Mouse (Mus musculus) limb, embryonic 14.5 days (tissue): ENCODE results near the gene Nol4l. TPM values are rescaled to one million over a fixed set of nuclear protein-coding genes. Genes with fewer than 3 reads are reported as not detected.

Experiments used
- ATAC-seq: fragments of 200-750 bp; cut with Nextera tagmentation; 2 replicates; pipeline ENCODE4 v1.8.0; 2017; ENCODE audit warnings: low read depth, moderate number of reproducible peaks, moderate TSS enrichment; ENCODE audit not compliant: low FRiP score
- DNase-seq: peaks from one replicate; pipeline ENCODE4 v3.0.0-alpha.2; 2015; ENCODE audit warnings: low spot score
- H3K27ac ChIP-seq: fragments of 300-500 bp; sonication (generic); replicated peaks from 2 replicates; pipeline ENCODE4 v1.5.1; 2014; ENCODE audit warnings: low read depth, mild to moderate bottlenecking, low read length, moderate library complexity, mixed read lengths
- H3K27me3 ChIP-seq: fragments of 300-500 bp; sonication (generic); 2 replicates; pipeline ENCODE4 v1.6.1; 2014; ENCODE audit warnings: low read length, mixed read lengths; ENCODE audit not compliant: control insufficient read depth, insufficient read depth
- H3K36me3 ChIP-seq: fragments of 300-500 bp; sonication (generic); 2 replicates; pipeline ENCODE4 v1.6.1; 2014; ENCODE audit warnings: mild to moderate bottlenecking, low read length, moderate library complexity, mixed read lengths; ENCODE audit not compliant: control insufficient read depth, insufficient read depth
- H3K4me1 ChIP-seq: fragments of 300-500 bp; sonication (generic); 2 replicates; pipeline ENCODE4 v1.6.1; 2014; ENCODE audit warnings: antibody characterized with exemption, low read length, mixed read lengths; ENCODE audit not compliant: control insufficient read depth, insufficient read depth
- H3K4me2 ChIP-seq: fragments of 300-500 bp; sonication (generic); replicated peaks from 2 replicates; pipeline ENCODE4 v1.6.1; 2014; ENCODE audit warnings: low read depth, mild to moderate bottlenecking, low read length, moderate library complexity; ENCODE audit not compliant: severe bottlenecking
- H3K4me3 ChIP-seq: fragments of 300-500 bp; sonication (generic); replicated peaks from 2 replicates; pipeline ENCODE4 v1.5.1; 2014; ENCODE audit warnings: low read length
- H3K9ac ChIP-seq: fragments of 300-500 bp; sonication (generic); 2 replicates; pipeline ENCODE4 v1.6.1; 2014; ENCODE audit warnings: mild to moderate bottlenecking, low read depth, low read length, moderate library complexity; ENCODE audit not compliant: severe bottlenecking
- H3K9me3 ChIP-seq: fragments of 300-500 bp; sonication (generic); 2 replicates; pipeline ENCODE4 v1.6.1; 2016; ENCODE audit warnings: low read length; ENCODE audit not compliant: control insufficient read depth
- POLR2A ChIP-seq: fragments of 200-500 bp; IDR thresholded peaks from 2 replicates; pipeline ENCODE4 v1.8.0; 2012; ENCODE audit warnings: inconsistent platforms, mild to moderate bottlenecking, moderate library complexity, borderline replicate concordance; ENCODE audit not compliant: insufficient read depth, insufficient read length; ENCODE audit errors: extremely low read depth
- WGBS: fragments of 180-500 bp; shearing (Covaris S2); extraction: QIAGEN DNeasy Blood & Tissue Kit; methylation state at CpG from one replicate; pipeline ENCODE4 v1.1.7; 2014; 5-methylcytosine and 5-hydroxymethylcytosine counted together
- polyA plus RNA-seq, 2 experiments: library from polyadenylated mRNA; depleted of rRNA in 1 of 2; stranded (reverse) in 1 of 2; unstranded in 1 of 2; fragments of >200 nt; fragmentation: Nextera tagmentation in 1 of 2; extraction: Ambion mirVana in 1 of 2; gene quantifications; 2 replicates each; pipeline versions ENCODE4 v1.2.1 to v1.2.3; 2012 to 2014

Nol4l gene
- polyA plus RNA-seq, 2 experiments = 10.1 to 19.5 TPM

GRCm38 (mm10) chr2:153559613-153560152 lies 29.9 kb upstream of the Nol4l start:
- Histone ChIP-seq H3K4me1 (peaks cover 13% of the 10 kb centered on the region), H3K9ac (no peak overlapping the region), H3K4me3 (no peak overlapping the region), H3K27me3 (no peaks in the 10 kb centered on the region), H3K9me3 (no peaks in the 10 kb centered on the region), H3K4me2 (no peak overlapping the region), H3K36me3 (no peaks in the 10 kb centered on the region), H3K27ac (no peak overlapping the region)
- ATAC-seq = no peak
- DNase-seq = no peak
- 54% methylated on average over 8 of the region's 8 CpGs for WGBS
- TF ChIP-seq POLR2A = no peak

GRCm38 (mm10) chr2:153558464-153558863 lies 28.7 kb upstream of the Nol4l start:
- H3K4me3 ChIP-seq = no peak overlapping the region
- TF ChIP-seq POLR2A = no peak

GRCm38 (mm10) chr2:153557259-153557658 lies 27.5 kb upstream of the Nol4l start:
- H3K27me3 ChIP-seq = no peaks in the 10 kb centered on the region
- DNase-seq = no peak
- no peak for ATAC-seq
- no peaks in the 10 kb centered on the region for H3K9me3 ChIP-seq
- H3K36me3 ChIP-seq = no peaks in the 10 kb centered on the region
- no peak overlapping the region for H3K27ac ChIP-seq
- no peak overlapping the region for H3K9ac ChIP-seq
- H3K4me3 ChIP-seq = no peak overlapping the region
- H3K4me2 ChIP-seq = no peak overlapping the region
- 70% methylated on average over 4 of the region's 4 CpGs for WGBS
- peaks cover 13% of the 10 kb centered on the region for H3K4me1 ChIP-seq
- no peak for TF ChIP-seq POLR2A

More at GRCm38 (mm10) chr2:153558464-153558863, 28.7 kb upstream of the Nol4l start:
- no peaks in the 10 kb centered on the region for H3K36me3 ChIP-seq
- ATAC-seq (no peak), DNase-seq (no peak)
- peaks cover 13% of the 10 kb centered on the region for H3K4me1 ChIP-seq
- WGBS = 70% methylated on average over 6 of the region's 6 CpGs
- no peaks in the 10 kb centered on the region for H3K27me3 ChIP-seq
- no peak overlapping the region for H3K4me2 ChIP-seq
- H3K9ac ChIP-seq = no peak overlapping the region
- no peak overlapping the region for H3K27ac ChIP-seq
- no peaks in the 10 kb centered on the region for H3K9me3 ChIP-seq

GRCm38 (mm10) chr2:153556208-153556607 lies 26.4 kb upstream of the Nol4l start:
- Histone ChIP-seq H3K4me2 (no peak overlapping the region), H3K27me3 (no peaks in the 10 kb centered on the region), H3K9me3 (no peaks in the 10 kb centered on the region), H3K9ac (no peak overlapping the region), H3K36me3 (no peaks in the 10 kb centered on the region), H3K4me1 (peaks cover 8% of the 10 kb centered on the region), H3K27ac (no peak overlapping the region), H3K4me3 (no peak overlapping the region)
- 58% methylated on average over 9 of the region's 9 CpGs for WGBS
- DNase-seq (no peak), ATAC-seq (no peak)
- TF ChIP-seq POLR2A = no peak

GRCm38 (mm10) chr2:153554543-153554942 lies 24.8 kb upstream of the Nol4l start:
- H3K9ac ChIP-seq = no peak overlapping the region
- 80% methylated on average over 7 of the region's 7 CpGs for WGBS
- no peaks in the 10 kb centered on the region for H3K36me3 ChIP-seq
- no peak overlapping the region for H3K27ac ChIP-seq
- H3K4me1 ChIP-seq = no peaks in the 10 kb centered on the region
- no peaks in the 10 kb centered on the region for H3K9me3 ChIP-seq
- no peaks in the 10 kb centered on the region for H3K27me3 ChIP-seq
- ATAC-seq = no peak
- no peak overlapping the region for H3K4me2 ChIP-seq
- no peak for TF ChIP-seq POLR2A
- no peak overlapping the region for H3K4me3 ChIP-seq
- DNase-seq = no peak

- ATAC-seq = no peak
- no peaks in the 10 kb centered on the region for H3K9me3 ChIP-seq
- TF ChIP-seq POLR2A = no peak
- H3K27me3 ChIP-seq = no peaks in the 10 kb centered on the region
- H3K27ac ChIP-seq = no peak overlapping the region
- no peak overlapping the region for H3K9ac ChIP-seq
- DNase-seq = no peak
- no peak overlapping the region for H3K4me3 ChIP-seq
- H3K36me3 ChIP-seq = no peaks in the 10 kb centered on the region
- 73% methylated on average over 8 of the region's 8 CpGs for WGBS
- no peaks in the 10 kb centered on the region for H3K4me1 ChIP-seq
- H3K4me2 ChIP-seq = no peak overlapping the region
Measured at GRCm38 (mm10) chr2:153549486-153549885, 19.7 kb upstream of the Nol4l start.
